Mouse (Mus musculus) ES-Bruce4 (cell line): ENCODE measurements around the gene Gm26602.

ENCODE experiments used
- CTCF ChIP-seq: IDR thresholded peaks from one replicate; pipeline ENCODE4 v1.8.1; 2011; ENCODE audit warnings: low read depth, low read length
- EP300 ChIP-seq: IDR thresholded peaks from 2 replicates; pipeline ENCODE4 v1.6.1; 2011; ENCODE audit warnings: low read depth, low read length; ENCODE audit not compliant: insufficient read depth
- POLR2A ChIP-seq: IDR thresholded peaks from one replicate; pipeline ENCODE4 v1.8.1; 2011; ENCODE audit warnings: low read length; ENCODE audit not compliant: insufficient read depth

DNA sequence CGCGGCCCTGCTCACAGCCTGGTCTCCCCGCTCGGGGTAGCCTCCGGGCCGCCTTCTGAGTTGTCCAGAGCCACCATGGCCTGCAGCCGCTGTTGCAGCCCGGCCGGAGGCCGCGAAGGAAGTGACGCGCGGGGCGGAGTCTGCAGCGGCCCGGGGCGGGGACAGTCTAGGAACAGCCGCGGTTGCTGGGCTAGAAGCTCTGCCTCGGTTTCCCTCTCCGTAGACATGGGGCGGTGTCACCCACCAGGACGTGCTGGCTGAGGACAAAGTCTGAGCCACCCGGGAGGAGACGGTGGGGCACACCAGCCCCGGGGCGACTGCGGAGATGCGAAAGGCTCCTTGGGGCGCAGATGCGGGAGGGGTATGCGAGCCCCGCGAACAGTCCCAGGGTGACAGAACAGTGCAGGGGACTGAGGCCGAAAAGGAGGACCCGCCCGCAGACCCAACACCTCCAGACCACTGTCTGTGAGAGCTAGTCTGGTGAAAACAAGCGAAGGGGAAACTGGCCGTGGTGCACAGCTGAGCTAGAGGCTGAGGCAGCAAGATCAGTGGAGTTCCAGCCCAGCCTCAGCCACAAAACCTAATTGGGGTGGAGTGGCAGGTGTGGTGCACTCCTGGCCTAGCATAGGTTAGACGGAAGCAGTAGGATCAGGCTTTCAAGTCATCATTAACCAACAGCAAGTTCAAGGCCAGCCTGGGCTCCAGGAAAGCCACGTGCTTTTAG is 6.3 kb downstream of the Gm26602 start, which contains the start of gene Kiss1r:
- TF ChIP-seq POLR2A (peak; percentile 34), CTCF (no peak), EP300 (no peak)
